In genomic region chr6:95006485-95006884, GRCm38 (mm10) we compare ENCODE assay signal across 11 mouse cellular contexts.
"Had no signal": no experiment of that assay in that cellular context is flagged by ENCODE, and none has a peak within 500 bp of the region (broad histone marks: within the 10 kb centered on the region; RNA-seq: fewer than 3 reads in every experiment).

No protein-coding gene starts in this region.

- H3K4me1 ChIP-seq: limb, embryonic 10.5 days; liver, embryonic 15.5 days; midbrain, embryonic 13.5 days had no signal

- H3K27me3 ChIP-seq: liver, embryonic 15.5 days; midbrain, embryonic 13.5 days had no signal

- H3K4me3 ChIP-seq: limb, embryonic 10.5 days; liver, embryonic 15.5 days; midbrain, embryonic 13.5 days had no signal

- H3K36me3 ChIP-seq: limb, embryonic 10.5 days; liver, embryonic 15.5 days; midbrain, embryonic 13.5 days had no signal

- H3K9me3 ChIP-seq: limb, embryonic 10.5 days; liver, embryonic 15.5 days; midbrain, embryonic 13.5 days had no signal

- H3K4me2 ChIP-seq: liver, embryonic 11.5 days; liver, embryonic 15.5 days; midbrain, embryonic 13.5 days had no signal

- ATAC-seq: intestine, postnatal 0 days; lung, postnatal 0 days; midbrain, embryonic 13.5 days had no signal

- H3K9ac ChIP-seq: liver, embryonic 15.5 days; midbrain, embryonic 13.5 days had no signal

- H3K27ac ChIP-seq: limb, embryonic 10.5 days; liver, embryonic 15.5 days; midbrain, embryonic 13.5 days had no signal

- DNase-seq: kidney, adult 8-10 months; kidney, postnatal 25 days; lung, adult 2 months; lung, postnatal 36 days; thymus, postnatal 4 days had no signal
